Mouse (Mus musculus) thymus, postnatal 14 days (tissue): ENCODE measurements around the gene Zp3r.
A peak's percentile ranks its signal among the peaks of the same experiment; 100 is the strongest.
"Not testable (repeated sequence)": the region's sequence is repeated elsewhere in the genome, so short reads cannot be mapped to it uniquely, and the experiment has no call there.

Source experiments
- DNase-seq: peaks from one replicate; pipeline ENCODE4 v3.0.0; 2021

The Zp3r gene

GRCm38 (mm10) chr1:130629521-130629920 lies at the start of gene Zp3r:
Zp3r (minus strand) TSS chr1:130629621.
- DNase-seq, result peak; percentile 11

GRCm38 (mm10) chr1:130678551-130678950 lies 49.1 kb upstream of the Zp3r start:
- DNase-seq, result no peak

GRCm38 (mm10) chr1:130663576-130663975 lies 34.2 kb upstream of the Zp3r start:
- not testable (repeated sequence) for DNase-seq

- DNase-seq, result no peak
Observed at GRCm38 (mm10) chr1:130661454-130661853, 32.0 kb upstream of the Zp3r start, which contains the start of gene C4bp. C4bp (minus strand) TSS chr1:130661632.

GRCm38 (mm10) chr1:130659641-130660040 lies 30.2 kb upstream of the Zp3r start:
- not testable (repeated sequence) for DNase-seq

GRCm38 (mm10) chr1:130644103-130644502 lies 14.7 kb upstream of the Zp3r start:
- DNase-seq, result no peak

GRCm38 (mm10) chr1:130640967-130641366 lies 11.5 kb upstream of the Zp3r start:
- no peak for DNase-seq

- DNase-seq, result peak; percentile 91
Observed at GRCm38 (mm10) chr1:130633761-130634410, 4.5 kb upstream of the Zp3r start.

GRCm38 (mm10) chr1:130633316-130633715 lies 3.9 kb upstream of the Zp3r start:
- DNase-seq, result peak; percentile 65

GRCm38 (mm10) chr1:130596291-130596690 lies 33.1 kb downstream of the Zp3r start:
- DNase-seq, result peak; percentile 60

- DNase-seq, result no peak
Observed at GRCm38 (mm10) chr1:130588659-130589058, 40.8 kb downstream of the Zp3r start.

GRCm38 (mm10) chr1:130576389-130576788 lies 53.0 kb downstream of the Zp3r start:
- no peak for DNase-seq

- peak; percentile 65 for DNase-seq
Observed at GRCm38 (mm10) chr1:130575962-130576361, 53.5 kb downstream of the Zp3r start.

- DNase-seq, result peak; percentile 21
Observed at GRCm38 (mm10) chr1:130551407-130552249, 77.8 kb downstream of the Zp3r start.

- peak; percentile 69 for DNase-seq
Observed at GRCm38 (mm10) chr1:130550242-130551167, 78.9 kb downstream of the Zp3r start.

- no peak for DNase-seq
Observed at GRCm38 (mm10) chr1:130549698-130550097, 79.7 kb downstream of the Zp3r start.

- peak; percentile 22 for DNase-seq
Observed at GRCm38 (mm10) chr1:130549160-130549559, 80.3 kb downstream of the Zp3r start.

- DNase-seq, result peak; percentile 86
Observed at GRCm38 (mm10) chr1:130547674-130548429, 81.6 kb downstream of the Zp3r start.
